Mouse (Mus musculus) embryonic fibroblast, embryonic 13.5 days (primary cell): ENCODE data around the gene Tbata.

ENCODE experiments used
- CTCF ChIP-seq: IDR thresholded peaks from 2 replicates; pipeline ENCODE4 v1.5.1; 2011; ENCODE audit warnings: mild to moderate bottlenecking, control low read depth, low read length, moderate library complexity, borderline replicate concordance; ENCODE audit not compliant: insufficient read depth
- POLR2A ChIP-seq: IDR thresholded peaks from 2 replicates; pipeline ENCODE4 v1.6.1; 2011; ENCODE audit warnings: low read depth, mild to moderate bottlenecking, control low read depth, low read length, moderate library complexity

GRCm38 (mm10) chr10:61211743-61212142 lies 40.0 kb downstream of the Tbata start:
- no peak for TF ChIP-seq POLR2A
- TF ChIP-seq CTCF = peak; percentile 46; the same call in 1 of the 2 replicates
